Mouse (Mus musculus) forebrain, embryonic 14.5 days (tissue): ENCODE measurements around the gene Acot3. TPM values are rescaled to one million over a fixed set of nuclear protein-coding genes. Genes with fewer than 3 reads are reported as not detected.
A peak's percentile ranks its signal among the peaks of the same experiment; 100 is the strongest.
"Not testable (repeated sequence)": the region's sequence is repeated elsewhere in the genome, so short reads cannot be mapped to it uniquely, and the experiment has no call there.

Experiments used
- ATAC-seq: fragments of 200-750 bp; cut with Nextera tagmentation; 2 replicates; pipeline ENCODE4 v1.8.0; 2017; ENCODE audit warnings: mild to moderate bottlenecking, moderate library complexity
- DNase-seq: peaks from one replicate; pipeline ENCODE4 v3.0.0-alpha.2; 2015; ENCODE audit warnings: low spot score
- H3K27ac ChIP-seq: fragments of 300-500 bp; sonication (generic); 2 replicates; pipeline ENCODE4 v1.5.1; 2014; ENCODE audit warnings: low read depth, mild to moderate bottlenecking, control low read depth, low read length, moderate library complexity
- H3K27me3 ChIP-seq: fragments of 300-500 bp; sonication (generic); replicated peaks from 2 replicates; pipeline ENCODE4 v1.6.1; 2014; ENCODE audit warnings: low read length, control low read depth, mixed read lengths; ENCODE audit not compliant: control insufficient read depth, insufficient read depth
- H3K36me3 ChIP-seq: fragments of 300-500 bp; sonication (generic); 2 replicates; pipeline ENCODE4 v1.6.1; 2014; ENCODE audit warnings: low read length, control low read depth; ENCODE audit not compliant: control insufficient read depth, insufficient read depth
- H3K4me1 ChIP-seq: fragments of 300-500 bp; sonication (generic); 2 replicates; pipeline ENCODE4 v1.6.1; 2014; ENCODE audit warnings: antibody characterized with exemption, low read length, control low read depth; ENCODE audit not compliant: control insufficient read depth, insufficient read depth
- H3K4me2 ChIP-seq: fragments of 300-500 bp; sonication (generic); 2 replicates; pipeline ENCODE4 v1.6.1; 2014; ENCODE audit warnings: mild to moderate bottlenecking, control low read depth, low read length
- H3K4me3 ChIP-seq: fragments of 300-500 bp; sonication (generic); 2 replicates; pipeline ENCODE4 v1.5.1; 2014; ENCODE audit warnings: low read depth, low read length, control low read depth
- H3K9ac ChIP-seq: fragments of 300-500 bp; sonication (generic); 2 replicates; pipeline ENCODE4 v1.6.1; 2014; ENCODE audit warnings: mild to moderate bottlenecking, low read length, control low read depth, moderate library complexity
- H3K9me3 ChIP-seq: fragments of 300-500 bp; sonication (generic); replicated peaks from 2 replicates; pipeline ENCODE4 v1.6.1; 2016; ENCODE audit warnings: low read length, control low read depth, mixed read lengths; ENCODE audit not compliant: control insufficient read depth
- WGBS: fragments of 180-500 bp; shearing (Covaris S2); extraction: QIAGEN DNeasy Blood & Tissue Kit; methylation state at CpG from one replicate; pipeline ENCODE4 v1.1.7; 2014; 5-methylcytosine and 5-hydroxymethylcytosine counted together
- polyA plus RNA-seq: library from polyadenylated mRNA; unstranded; fragments of >200 nt; fragmentation: Nextera tagmentation; extraction: Ambion mirVana; gene quantifications from 2 replicates; pipeline ENCODE4 v1.2.1, GENCODE M21; 2014

Acot3 gene
- 0.34 and 0.72 TPM in 2 replicates for polyA plus RNA-seq

DNA sequence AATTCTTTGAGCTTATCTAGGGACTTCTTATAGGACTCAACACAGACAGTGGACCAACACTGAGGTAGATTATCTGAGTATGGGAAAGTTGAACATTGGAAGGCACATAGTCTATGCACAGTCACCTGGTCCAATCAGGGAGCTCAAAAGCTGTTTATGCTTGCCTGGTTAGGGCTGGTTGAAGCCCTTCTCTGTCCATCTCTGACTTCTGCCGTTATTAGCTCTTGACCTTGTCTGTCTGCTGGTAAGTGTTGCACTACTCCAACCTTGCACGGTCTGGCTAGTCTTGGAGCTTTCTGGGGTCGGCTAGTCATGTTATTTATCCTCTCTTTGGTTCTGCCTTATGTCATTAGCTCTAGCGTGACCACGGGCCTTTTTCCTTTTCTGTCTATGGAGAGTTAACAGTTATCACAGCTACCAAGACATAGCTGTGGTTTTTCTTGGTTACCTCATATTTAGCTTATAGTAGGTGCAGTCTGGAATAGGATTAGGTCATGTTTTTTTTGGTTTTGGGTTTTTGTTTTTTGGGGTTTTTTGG lies at the start of gene Acot3:
TSS of gene Acot3 (plus strand) at position 208 of the 538 bp plus-strand sequence.
- Histone ChIP-seq H3K4me1 (peaks cover 2% of the 10 kb centered on the region; the same call in 1 of the 2 replicates), H3K9ac (no peak within 1 kb of the TSS), H3K9me3 (peaks cover 5% of the 10 kb centered on the region; the same call in 1 of the 2 replicates), H3K36me3 (no peaks in the 10 kb centered on the region), H3K27me3 (peaks cover 9% of the 10 kb centered on the region), H3K4me3 (peak within 1 kb of the TSS; percentile 39; the same call in 1 of the 2 replicates), H3K4me2 (peak within 1 kb of the TSS; percentile 68), H3K27ac (no peak within 1 kb of the TSS)
- 91% methylated on average over 5 of the region's 5 CpGs for WGBS
- ATAC-seq = no peak
- DNase-seq = no peak

DNA sequence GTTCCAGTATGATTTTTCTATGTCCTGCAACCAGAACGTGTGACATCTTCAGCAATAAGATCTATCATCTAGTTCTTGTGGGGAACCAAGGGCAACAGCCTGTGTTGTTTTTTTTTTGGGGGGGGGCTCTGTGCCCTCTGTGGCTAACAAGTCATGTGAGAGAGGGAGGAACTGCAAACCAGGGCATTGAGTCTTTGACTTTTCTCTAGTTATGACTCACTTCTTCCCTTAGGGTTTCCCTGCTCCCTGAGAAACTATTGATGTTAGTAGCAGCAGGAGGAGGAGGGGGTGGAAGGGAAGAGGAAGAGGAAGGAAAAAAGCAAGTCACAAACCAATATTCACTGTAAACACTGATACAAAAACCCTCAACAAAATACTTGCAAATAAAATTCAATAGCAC lies 48.1 kb upstream of the Acot3 start:
- WGBS = 84% methylated on average over 1 of the region's 1 CpGs
- H3K4me1 ChIP-seq = peaks cover 6% of the 10 kb centered on the region
- no peak overlapping the region for H3K27ac ChIP-seq
- DNase-seq (no peak), ATAC-seq (no peak)
- no peaks in the 10 kb centered on the region for H3K36me3 ChIP-seq
- H3K4me3 ChIP-seq = no peak overlapping the region
- H3K4me2 ChIP-seq = no peak overlapping the region
- no peak overlapping the region for H3K9ac ChIP-seq
- H3K9me3 ChIP-seq = no peaks in the 10 kb centered on the region
- no peaks in the 10 kb centered on the region for H3K27me3 ChIP-seq

GRCm38 (mm10) chr12:84008251-84008650 lies 43.7 kb upstream of the Acot3 start:
- 87% methylated on average over 10 of the region's 12 CpGs for WGBS
- Histone ChIP-seq H3K4me3 (no peak overlapping the region), H3K9me3 (no peaks in the 10 kb centered on the region), H3K9ac (no peak overlapping the region), H3K36me3 (no peaks in the 10 kb centered on the region), H3K27me3 (no peaks in the 10 kb centered on the region), H3K4me2 (peak overlapping the region; percentile 52; the same call in 1 of the 2 replicates), H3K4me1 (peaks cover 17% of the 10 kb centered on the region), H3K27ac (0 out of 2 replicates have a peak overlapping the region, but pooled peaks have one; percentile 63)
- DNase-seq = no peak
- no peak for ATAC-seq

- no peak for ATAC-seq
- H3K9ac ChIP-seq = peak overlapping the region; percentile 25; the same call in 1 of the 2 replicates
- no peaks in the 10 kb centered on the region for H3K9me3 ChIP-seq
- H3K4me2 ChIP-seq = peak overlapping the region; percentile 52
- H3K4me3 ChIP-seq = peak overlapping the region; percentile 41; the same call in 1 of the 2 replicates
- H3K27ac ChIP-seq = peak overlapping the region; percentile 63
- H3K4me1 ChIP-seq = peaks cover 17% of the 10 kb centered on the region
- DNase-seq = no peak
- H3K27me3 ChIP-seq = no peaks in the 10 kb centered on the region
- WGBS = 47% methylated on average over 8 of the region's 8 CpGs
- H3K36me3 ChIP-seq = no peaks in the 10 kb centered on the region
Observed at GRCm38 (mm10) chr12:84008729-84009128, 43.2 kb upstream of the Acot3 start.

DNA sequence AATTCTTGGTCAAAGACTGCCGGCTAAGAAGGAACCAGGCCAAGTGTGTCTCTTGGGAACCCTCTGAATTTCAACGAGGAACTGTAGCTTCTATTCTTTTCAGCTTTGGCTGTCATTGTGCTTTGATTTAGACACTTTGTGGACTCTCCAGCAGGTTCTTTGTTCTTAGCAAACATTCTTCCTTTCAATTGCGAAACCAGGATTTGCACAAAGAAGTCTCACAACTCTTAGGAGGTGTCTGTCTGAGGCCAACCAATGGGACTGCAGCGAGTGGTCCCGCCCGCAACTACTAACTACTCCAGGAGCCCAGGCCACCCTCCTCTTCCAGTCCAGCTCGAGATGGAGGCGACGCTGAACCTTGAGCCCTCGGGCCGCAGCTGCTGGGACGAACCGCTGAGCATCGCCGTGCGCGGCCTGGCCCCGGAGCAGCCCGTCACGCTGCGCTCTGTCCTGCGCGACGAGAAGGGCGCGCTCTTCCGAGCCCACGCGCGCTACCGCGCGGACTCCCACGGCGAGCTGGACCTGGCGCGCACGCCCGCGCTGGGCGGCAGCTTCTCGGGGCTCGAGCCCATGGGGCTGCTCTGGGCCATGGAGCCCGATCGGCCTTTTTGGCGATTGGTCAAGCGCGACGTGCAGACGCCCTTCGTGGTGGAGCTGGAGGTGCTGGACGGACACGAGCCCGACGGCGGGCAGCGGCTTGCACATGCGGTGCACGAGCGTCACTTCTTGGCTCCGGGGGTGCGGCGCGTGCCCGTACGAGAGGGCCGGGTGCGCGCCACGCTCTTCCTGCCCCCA lies 42.6 kb upstream of the Acot3 start, which contains the start of gene Acot1:
TSS of gene Acot1 (plus strand) at position 320 of the 795 bp plus-strand sequence.
- peak; percentile 91 for DNase-seq
- not testable (repeated sequence) for H3K27me3 ChIP-seq, H3K36me3 ChIP-seq, H3K9me3 ChIP-seq
- Histone ChIP-seq H3K9ac (peak within 1 kb of the TSS; percentile 63), H3K4me2 (peak within 1 kb of the TSS; percentile 52), H3K27ac (peak within 1 kb of the TSS; percentile 63), H3K4me3 (peak within 1 kb of the TSS; percentile 41), H3K4me1 (peaks cover 17% of the 10 kb centered on the region)
- WGBS = 3% methylated on average over 48 of the region's 70 CpGs
- peak; percentile 94 for ATAC-seq

GRCm38 (mm10) chr12:84010201-84010600 lies 41.7 kb upstream of the Acot3 start:
- WGBS = 79% methylated on average over 3 of the region's 3 CpGs
- no peak for ATAC-seq
- Histone ChIP-seq H3K4me2 (peak overlapping the region; percentile 52), H3K36me3 (0 out of 2 replicates have a peak, but pooled peaks cover 2% of the 10 kb centered on the region), H3K4me1 (peaks cover 17% of the 10 kb centered on the region), H3K9ac (peak overlapping the region; percentile 63), H3K9me3 (no peaks in the 10 kb centered on the region), H3K27me3 (no peaks in the 10 kb centered on the region), H3K4me3 (peak overlapping the region; percentile 41), H3K27ac (no peak overlapping the region)
- no peak for DNase-seq

GRCm38 (mm10) chr12:84011251-84012040 lies 40.5 kb upstream of the Acot3 start:
- peak overlapping the region; percentile 58 for H3K27ac ChIP-seq
- peaks cover 17% of the 10 kb centered on the region for H3K4me1 ChIP-seq
- H3K9me3 ChIP-seq = no peaks in the 10 kb centered on the region
- H3K9ac ChIP-seq = peak overlapping the region; percentile 49; the same call in 1 of the 2 replicates
- ATAC-seq (peak; percentile 76), DNase-seq (peak; percentile 96)
- 0 out of 2 replicates have a peak, but pooled peaks cover 2% of the 10 kb centered on the region for H3K36me3 ChIP-seq
- no peaks in the 10 kb centered on the region for H3K27me3 ChIP-seq
- 13% methylated on average over 12 of the region's 12 CpGs for WGBS
- peak overlapping the region; percentile 14 for H3K4me3 ChIP-seq
- peak overlapping the region; percentile 52 for H3K4me2 ChIP-seq

DNA sequence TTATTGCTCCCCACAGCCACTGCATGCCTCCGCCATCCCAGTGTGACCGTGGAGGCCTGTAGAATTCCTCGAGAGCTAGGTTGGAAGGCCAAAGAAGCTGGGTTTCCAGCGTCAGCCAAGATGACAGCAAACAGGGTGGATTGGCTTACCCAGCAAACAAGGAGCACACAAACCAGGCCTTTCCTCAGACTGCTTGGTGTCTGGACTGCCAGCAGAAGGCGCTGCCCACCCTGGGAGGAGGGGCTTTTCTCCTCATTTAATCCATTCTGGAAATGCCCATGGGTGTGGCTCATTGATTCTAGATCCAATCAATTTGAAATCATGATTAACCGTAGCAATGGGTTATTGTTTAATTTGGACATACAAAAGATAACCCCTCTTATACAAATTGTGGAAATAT lies 38.8 kb upstream of the Acot3 start:
- H3K27ac ChIP-seq = no peak overlapping the region
- WGBS = 70% methylated on average over 6 of the region's 6 CpGs
- DNase-seq = no peak

More for the DNA sequence above, 38.8 kb upstream of the Acot3 start:
- no peaks in the 10 kb centered on the region for H3K27me3 ChIP-seq
- H3K4me2 ChIP-seq = no peak overlapping the region
- no peaks in the 10 kb centered on the region for H3K9me3 ChIP-seq
- peaks cover 5% of the 10 kb centered on the region; the same call in 1 of the 2 replicates for H3K36me3 ChIP-seq
- no peak for ATAC-seq
- H3K4me1 ChIP-seq = peaks cover 17% of the 10 kb centered on the region
- H3K9ac ChIP-seq = no peak overlapping the region
- no peak overlapping the region for H3K4me3 ChIP-seq
